Mouse (Mus musculus) adrenal gland, adult 18-20 months (tissue): ENCODE measurements at regions not wholly inside any gene's neighbourhood (a gene's known extent, or its start where the extent isn't known, plus 50 kb on each side); places are given as distances from the start of the nearest gene placed in this dataset.

ENCODE experiments used
- DNase-seq, 2 experiments: peaks; one replicate each; pipeline ENCODE4 v3.0.0; 2021 to 2022; ENCODE audit warnings: low spot score in 2 of 2

- DNase-seq, result no peak
Measured at GRCm38 (mm10) chr12:62881202-62881601, 1358.3 kb downstream of the Lrfn5 start.

- DNase-seq, result peak in 1 of 2 experiments; percentile 18
Measured at GRCm38 (mm10) chr12:62892851-62893632, 1370.1 kb downstream of the Lrfn5 start.
